Mouse (Mus musculus): ENCODE results near the gene Sap25. TPM values are rescaled to one million over a fixed set of nuclear protein-coding genes. Genes with fewer than 3 reads are reported as not detected.
A peak's percentile ranks its signal among the peaks of the same experiment; 100 is the strongest.

Sap25 gene
- polyA plus RNA-seq, 1 experiment from 2014 or later: 2.8 TPM

GRCm38 (mm10) chr5:137629906-137630545 lies 11.1 kb upstream of the Sap25 start:
- H3K27ac ChIP-seq (replicated peaks; ENCODE audit: low read depth, low read length): peak overlapping the region; percentile 56; the same call in 1 of the 2 replicates
- H3K4me1 ChIP-seq (ENCODE audit: control insufficient read depth, insufficient read depth, low read length): peaks cover 13% of the 10 kb centered on the region
- peak overlapping the region; percentile 81 for H3K9ac ChIP-seq (replicated peaks; ENCODE audit: low read length)
- H3K36me3 ChIP-seq (replicated peaks; ENCODE audit: control insufficient read depth, insufficient read depth, low read depth, low read length): 0 out of 2 replicates have a peak, but pooled peaks cover 2% of the 10 kb centered on the region
- no peaks in the 10 kb centered on the region for H3K9me3 ChIP-seq (replicated peaks; ENCODE audit: control insufficient read depth, low read length)
- no peak for ATAC-seq (replicated peaks; ENCODE audit: insufficient number of reproducible peaks, low FRiP score, low TSS enrichment, low read depth)
- H3K4me2 ChIP-seq (ENCODE audit: low read depth, low read length): peak overlapping the region; percentile 86
- no peak for DNase-seq (ENCODE audit: low spot score)
- no peaks in the 10 kb centered on the region for H3K27me3 ChIP-seq (ENCODE audit: control insufficient read depth, insufficient read depth, low read length)
- H3K4me3 ChIP-seq (ENCODE audit: low read depth, low read length): peak overlapping the region; percentile 93
- WGBS: 27% methylated on average over 6 of the region's 6 CpGs

GRCm38 (mm10) chr5:137630602-137631001 lies 10.5 kb upstream of the Sap25 start:
- DNase-seq (ENCODE audit: low spot score) (no peak), ATAC-seq (replicated peaks; ENCODE audit: insufficient number of reproducible peaks, low FRiP score, low TSS enrichment, low read depth) (no peak)
- 15% methylated on average over 3 of the region's 3 CpGs for WGBS
- Histone ChIP-seq H3K4me2 (ENCODE audit: low read depth, low read length) (peak overlapping the region; percentile 86), H3K36me3 (replicated peaks; ENCODE audit: control insufficient read depth, insufficient read depth, low read depth, low read length) (0 out of 2 replicates have a peak, but pooled peaks cover 2% of the 10 kb centered on the region), H3K27me3 (ENCODE audit: control insufficient read depth, insufficient read depth, low read length) (no peaks in the 10 kb centered on the region), H3K4me3 (ENCODE audit: low read depth, low read length) (peak overlapping the region; percentile 93; the same call in 1 of the 2 replicates), H3K9ac (replicated peaks; ENCODE audit: low read length) (peak overlapping the region; percentile 32), H3K9me3 (replicated peaks; ENCODE audit: control insufficient read depth, low read length) (no peaks in the 10 kb centered on the region), H3K4me1 (ENCODE audit: control insufficient read depth, insufficient read depth, low read length) (peaks cover 13% of the 10 kb centered on the region), H3K27ac (replicated peaks; ENCODE audit: low read depth, low read length) (peak overlapping the region; percentile 56; the same call in 1 of the 2 replicates)

GRCm38 (mm10) chr5:137631171-137631570 lies 10.0 kb upstream of the Sap25 start:
- peaks cover 13% of the 10 kb centered on the region for H3K4me1 ChIP-seq (ENCODE audit: control insufficient read depth, insufficient read depth, low read length)
- WGBS: 57% methylated on average over 9 of the region's 9 CpGs
- 0 out of 2 replicates have a peak, but pooled peaks cover 2% of the 10 kb centered on the region for H3K36me3 ChIP-seq (replicated peaks; ENCODE audit: control insufficient read depth, insufficient read depth, low read depth, low read length)
- no peak for DNase-seq (ENCODE audit: low spot score)
- peak overlapping the region; percentile 93; the same call in 1 of the 2 replicates for H3K4me3 ChIP-seq (ENCODE audit: low read depth, low read length)
- no peaks in the 10 kb centered on the region for H3K27me3 ChIP-seq (ENCODE audit: control insufficient read depth, insufficient read depth, low read length)
- H3K4me2 ChIP-seq (ENCODE audit: low read depth, low read length): peak overlapping the region; percentile 86
- H3K27ac ChIP-seq (replicated peaks; ENCODE audit: low read depth, low read length): peak overlapping the region; percentile 56; the same call in 1 of the 2 replicates
- no peak for ATAC-seq (replicated peaks; ENCODE audit: insufficient number of reproducible peaks, low FRiP score, low TSS enrichment, low read depth)
- H3K9me3 ChIP-seq (replicated peaks; ENCODE audit: control insufficient read depth, low read length): no peaks in the 10 kb centered on the region
- H3K9ac ChIP-seq (replicated peaks; ENCODE audit: low read length): no peak overlapping the region

DNA sequence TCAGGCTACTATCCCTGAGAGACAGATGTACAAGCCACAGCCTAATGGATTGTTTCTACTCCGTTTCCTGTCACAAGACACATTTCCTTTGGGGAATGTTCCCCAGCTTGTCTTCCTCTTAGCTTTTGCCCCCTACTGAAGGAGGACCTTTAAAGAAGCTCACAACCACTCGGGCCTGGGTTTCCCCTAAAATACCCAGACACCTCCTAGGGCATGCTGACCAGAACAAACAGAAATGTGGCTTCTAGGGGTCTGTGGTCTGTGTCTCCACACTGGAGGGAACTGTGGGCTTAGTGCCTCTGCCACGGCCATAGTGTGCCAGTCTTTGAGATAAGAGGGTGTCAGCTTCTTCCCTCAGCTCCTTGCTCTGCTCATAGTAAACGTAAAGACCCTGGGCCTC lies 9.5 kb upstream of the Sap25 start:
- Histone ChIP-seq H3K4me2 (ENCODE audit: low read depth, low read length) (no peak overlapping the region), H3K9ac (replicated peaks; ENCODE audit: low read length) (no peak overlapping the region), H3K27ac (replicated peaks; ENCODE audit: low read depth, low read length) (0 out of 2 replicates have a peak overlapping the region, but pooled peaks have one; percentile 16), H3K36me3 (replicated peaks; ENCODE audit: control insufficient read depth, insufficient read depth, low read depth, low read length) (peaks cover 4% of the 10 kb centered on the region), H3K4me3 (ENCODE audit: low read depth, low read length) (no peak overlapping the region), H3K27me3 (ENCODE audit: control insufficient read depth, insufficient read depth, low read length) (no peaks in the 10 kb centered on the region), H3K9me3 (replicated peaks; ENCODE audit: control insufficient read depth, low read length) (no peaks in the 10 kb centered on the region), H3K4me1 (ENCODE audit: control insufficient read depth, insufficient read depth, low read length) (peaks cover 13% of the 10 kb centered on the region)
- DNase-seq (ENCODE audit: low spot score): no peak
- no peak for ATAC-seq (replicated peaks; ENCODE audit: insufficient number of reproducible peaks, low FRiP score, low TSS enrichment, low read depth)
- WGBS: 62% methylated on average over 4 of the region's 4 CpGs

- Histone ChIP-seq H3K4me1 (ENCODE audit: control insufficient read depth, insufficient read depth, low read length) (peaks cover 13% of the 10 kb centered on the region), H3K9ac (replicated peaks; ENCODE audit: low read length) (no peak overlapping the region), H3K4me2 (ENCODE audit: low read depth, low read length) (no peak overlapping the region), H3K36me3 (replicated peaks; ENCODE audit: control insufficient read depth, insufficient read depth, low read depth, low read length) (peaks cover 11% of the 10 kb centered on the region), H3K4me3 (ENCODE audit: low read depth, low read length) (no peak overlapping the region), H3K27ac (replicated peaks; ENCODE audit: low read depth, low read length) (no peak overlapping the region; the same call in 1 of the 2 replicates), H3K9me3 (replicated peaks; ENCODE audit: control insufficient read depth, low read length) (no peaks in the 10 kb centered on the region), H3K27me3 (ENCODE audit: control insufficient read depth, insufficient read depth, low read length) (no peaks in the 10 kb centered on the region)
- WGBS: 79% methylated on average over 12 of the region's 12 CpGs
- no peak for ATAC-seq (replicated peaks; ENCODE audit: insufficient number of reproducible peaks, low FRiP score, low TSS enrichment, low read depth)
- no peak for DNase-seq (ENCODE audit: low spot score)
Measured at GRCm38 (mm10) chr5:137633397-137634084, 7.6 kb upstream of the Sap25 start.

GRCm38 (mm10) chr5:137639472-137639871 lies 1.7 kb upstream of the Sap25 start:
- WGBS: 80% methylated on average over 7 of the region's 7 CpGs
- Histone ChIP-seq H3K9me3 (replicated peaks; ENCODE audit: control insufficient read depth, low read length) (no peaks in the 10 kb centered on the region), H3K36me3 (replicated peaks; ENCODE audit: control insufficient read depth, insufficient read depth, low read depth, low read length) (peaks cover 22% of the 10 kb centered on the region), H3K4me2 (ENCODE audit: low read depth, low read length) (no peak overlapping the region), H3K27me3 (ENCODE audit: control insufficient read depth, insufficient read depth, low read length) (peaks cover 8% of the 10 kb centered on the region), H3K27ac (replicated peaks; ENCODE audit: low read depth, low read length) (no peak overlapping the region), H3K4me3 (ENCODE audit: low read depth, low read length) (no peak overlapping the region), H3K4me1 (ENCODE audit: control insufficient read depth, insufficient read depth, low read length) (no peaks in the 10 kb centered on the region), H3K9ac (replicated peaks; ENCODE audit: low read length) (no peak overlapping the region)
- no peak for ATAC-seq (replicated peaks; ENCODE audit: insufficient number of reproducible peaks, low FRiP score, low TSS enrichment, low read depth)
- no peak for DNase-seq (ENCODE audit: low spot score)

GRCm38 (mm10) chr5:137642886-137643285 lies 1.8 kb downstream of the Sap25 start:
- Histone ChIP-seq H3K4me1 (ENCODE audit: control insufficient read depth, insufficient read depth, low read length) (peaks cover 5% of the 10 kb centered on the region), H3K27ac (replicated peaks; ENCODE audit: low read depth, low read length) (no peak overlapping the region), H3K4me3 (ENCODE audit: low read depth, low read length) (no peak overlapping the region), H3K36me3 (replicated peaks; ENCODE audit: control insufficient read depth, insufficient read depth, low read depth, low read length) (peaks cover 14% of the 10 kb centered on the region), H3K9ac (replicated peaks; ENCODE audit: low read length) (no peak overlapping the region), H3K27me3 (ENCODE audit: control insufficient read depth, insufficient read depth, low read length) (peaks cover 21% of the 10 kb centered on the region), H3K9me3 (replicated peaks; ENCODE audit: control insufficient read depth, low read length) (no peaks in the 10 kb centered on the region), H3K4me2 (ENCODE audit: low read depth, low read length) (no peak overlapping the region)
- WGBS: 50% methylated on average over 4 of the region's 4 CpGs
- no peak for ATAC-seq (replicated peaks; ENCODE audit: insufficient number of reproducible peaks, low FRiP score, low TSS enrichment, low read depth)
- no peak for DNase-seq (ENCODE audit: low spot score)

GRCm38 (mm10) chr5:137644484-137644883 lies 3.4 kb downstream of the Sap25 start:
- ATAC-seq (replicated peaks; ENCODE audit: insufficient number of reproducible peaks, low FRiP score, low TSS enrichment, low read depth): no peak
- Histone ChIP-seq H3K4me2 (ENCODE audit: low read depth, low read length) (no peak overlapping the region), H3K4me3 (ENCODE audit: low read depth, low read length) (no peak overlapping the region), H3K27me3 (ENCODE audit: control insufficient read depth, insufficient read depth, low read length) (peaks cover 21% of the 10 kb centered on the region), H3K9ac (replicated peaks; ENCODE audit: low read length) (no peak overlapping the region), H3K27ac (replicated peaks; ENCODE audit: low read depth, low read length) (no peak overlapping the region), H3K4me1 (ENCODE audit: control insufficient read depth, insufficient read depth, low read length) (peaks cover 8% of the 10 kb centered on the region), H3K9me3 (replicated peaks; ENCODE audit: control insufficient read depth, low read length) (no peaks in the 10 kb centered on the region), H3K36me3 (replicated peaks; ENCODE audit: control insufficient read depth, insufficient read depth, low read depth, low read length) (peaks cover 10% of the 10 kb centered on the region)
- no peak for DNase-seq (ENCODE audit: low spot score)
- 37% methylated on average over 19 of the region's 19 CpGs for WGBS
